Mouse (Mus musculus): ENCODE results near the gene Prss57. TPM values are rescaled to one million over a fixed set of nuclear protein-coding genes. Genes with fewer than 3 reads are reported as not detected.

The Prss57 gene
- total and polyA plus RNA-seq, 2 experiments from 2014 or later, result 0.33 to 1.8 TPM

GRCm38 (mm10) chr10:79754856-79755516, 35.8 kb downstream of the Prss57 start, which contains the start of gene Fgf22:
Fgf22 (plus strand) TSS chr10:79755076.
- Histone ChIP-seq H3K9me3 (ENCODE audit: low read length) (no peaks in the 10 kb centered on the region), H3K4me1 (ENCODE audit: insufficient read depth, low read length) (no peaks in the 10 kb centered on the region), H3K27me3 (ENCODE audit: insufficient read depth, low read length) (no peaks in the 10 kb centered on the region), H3K4me3 (ENCODE audit: low read length) (peak within 1 kb of the TSS; percentile 37), H3K9ac (replicated peaks; ENCODE audit: low read length) (peak within 1 kb of the TSS; percentile 51), H3K27ac (no peak within 1 kb of the TSS), H3K4me2 (ENCODE audit: low read depth, low read length) (peak within 1 kb of the TSS; percentile 63), H3K36me3 (ENCODE audit: insufficient read depth, low read length) (peaks cover 20% of the 10 kb centered on the region)
- TF ChIP-seq CTCF (IDR thresholded peaks at IDR 0.05; ENCODE audit: low read depth), result no peak
- peak; percentile 77 for DNase-seq (ENCODE audit: low spot score)
- 1% methylated on average over 36 of the region's 36 CpGs for WGBS
- peak; percentile 78 for ATAC-seq

- peaks cover 3% of the 10 kb centered on the region; the same call in 1 of the 2 replicates for H3K4me1 ChIP-seq (ENCODE audit: insufficient read depth, low read length)
- no peak overlapping the region for H3K27ac ChIP-seq
- ATAC-seq (no peak), DNase-seq (ENCODE audit: low spot score) (no peak)
- H3K4me3 ChIP-seq (ENCODE audit: low read length), result no peak overlapping the region
- H3K27me3 ChIP-seq (ENCODE audit: insufficient read depth, low read length), result no peaks in the 10 kb centered on the region
- H3K9me3 ChIP-seq (ENCODE audit: low read length), result no peaks in the 10 kb centered on the region
- H3K9ac ChIP-seq (replicated peaks; ENCODE audit: low read length), result no peak overlapping the region
- no peaks in the 10 kb centered on the region; the same call in 1 of the 2 replicates for H3K36me3 ChIP-seq (ENCODE audit: insufficient read depth, low read length)
- WGBS, result 77% methylated on average over 6 of the region's 6 CpGs
- TF ChIP-seq CTCF (IDR thresholded peaks at IDR 0.05; ENCODE audit: low read depth), result no peak
- H3K4me2 ChIP-seq (ENCODE audit: low read depth, low read length), result no peak overlapping the region
Measured at GRCm38 (mm10) chr10:79748496-79748895, 42.3 kb downstream of the Prss57 start.

GRCm38 (mm10) chr10:79746774-79747151, 44.0 kb downstream of the Prss57 start:
- H3K27me3 ChIP-seq (ENCODE audit: insufficient read depth, low read length), result no peaks in the 10 kb centered on the region
- peak overlapping the region; percentile 77 for H3K4me2 ChIP-seq (ENCODE audit: low read depth, low read length)
- H3K4me3 ChIP-seq (ENCODE audit: low read length), result peak overlapping the region; percentile 59
- ATAC-seq (peak; percentile 40; the same call in 1 of the 2 replicates), DNase-seq (ENCODE audit: low spot score) (no peak)
- H3K9ac ChIP-seq (replicated peaks; ENCODE audit: low read length), result 0 out of 2 replicates have a peak overlapping the region, but pooled peaks have one; percentile 28
- no peak overlapping the region for H3K27ac ChIP-seq
- peaks cover 3% of the 10 kb centered on the region; the same call in 1 of the 2 replicates for H3K4me1 ChIP-seq (ENCODE audit: insufficient read depth, low read length)
- H3K36me3 ChIP-seq (ENCODE audit: insufficient read depth, low read length), result peaks cover 4% of the 10 kb centered on the region
- 20% methylated on average over 6 of the region's 6 CpGs for WGBS
- H3K9me3 ChIP-seq (ENCODE audit: low read length), result no peaks in the 10 kb centered on the region
- no peak for TF ChIP-seq CTCF (IDR thresholded peaks at IDR 0.05; ENCODE audit: low read depth)

GRCm38 (mm10) chr10:79745898-79746773, 44.6 kb downstream of the Prss57 start, which contains the start of gene Polrmt:
Polrmt (minus strand) TSS chr10:79746581.
- peak; percentile 95 for ATAC-seq
- WGBS, result 2% methylated on average over 38 of the region's 38 CpGs

GRCm38 (mm10) chr10:79745411-79745810, 45.4 kb downstream of the Prss57 start:
- Histone ChIP-seq H3K4me1 (ENCODE audit: insufficient read depth, low read length) (peaks cover 3% of the 10 kb centered on the region; the same call in 1 of the 2 replicates), H3K4me2 (ENCODE audit: low read depth, low read length) (peak overlapping the region; percentile 77), H3K9ac (replicated peaks; ENCODE audit: low read length) (0 out of 2 replicates have a peak overlapping the region, but pooled peaks have one; percentile 10), H3K9me3 (ENCODE audit: low read length) (no peaks in the 10 kb centered on the region), H3K27ac (no peak overlapping the region), H3K4me3 (ENCODE audit: low read length) (no peak overlapping the region), H3K36me3 (ENCODE audit: insufficient read depth, low read length) (peaks cover 16% of the 10 kb centered on the region), H3K27me3 (ENCODE audit: insufficient read depth, low read length) (no peaks in the 10 kb centered on the region)
- 87% methylated on average over 3 of the region's 3 CpGs for WGBS
- no peak for TF ChIP-seq CTCF (IDR thresholded peaks at IDR 0.05; ENCODE audit: low read depth)
- no peak for DNase-seq (ENCODE audit: low spot score)
- no peak for ATAC-seq

More at GRCm38 (mm10) chr10:79745898-79746773, 44.6 kb downstream of the Prss57 start, which contains the start of gene Polrmt:
- Histone ChIP-seq H3K4me3 (ENCODE audit: low read length) (peak within 1 kb of the TSS; percentile 59), H3K36me3 (ENCODE audit: insufficient read depth, low read length) (peaks cover 8% of the 10 kb centered on the region), H3K27ac (no peak within 1 kb of the TSS), H3K9me3 (ENCODE audit: low read length) (no peaks in the 10 kb centered on the region), H3K9ac (replicated peaks; ENCODE audit: low read length) (peak within 1 kb of the TSS; percentile 48), H3K4me1 (ENCODE audit: insufficient read depth, low read length) (peaks cover 3% of the 10 kb centered on the region; the same call in 1 of the 2 replicates), H3K27me3 (ENCODE audit: insufficient read depth, low read length) (no peaks in the 10 kb centered on the region), H3K4me2 (ENCODE audit: low read depth, low read length) (peak within 1 kb of the TSS; percentile 77)
- peak; percentile 99 for DNase-seq (ENCODE audit: low spot score)
- peak; percentile 61 for TF ChIP-seq CTCF (IDR thresholded peaks at IDR 0.05; ENCODE audit: low read depth)

GRCm38 (mm10) chr10:79743650-79744365, 47.0 kb downstream of the Prss57 start:
- ATAC-seq, result no peak
- H3K27me3 ChIP-seq (ENCODE audit: insufficient read depth, low read length), result no peaks in the 10 kb centered on the region
- no peak overlapping the region for H3K9ac ChIP-seq (replicated peaks; ENCODE audit: low read length)
- H3K4me2 ChIP-seq (ENCODE audit: low read depth, low read length), result no peak overlapping the region
- TF ChIP-seq CTCF (IDR thresholded peaks at IDR 0.05; ENCODE audit: low read depth), result no peak
- H3K4me1 ChIP-seq (ENCODE audit: insufficient read depth, low read length), result peaks cover 3% of the 10 kb centered on the region; the same call in 1 of the 2 replicates
- peaks cover 32% of the 10 kb centered on the region for H3K36me3 ChIP-seq (ENCODE audit: insufficient read depth, low read length)
- DNase-seq (ENCODE audit: low spot score), result no peak
- no peak overlapping the region for H3K27ac ChIP-seq
- 92% methylated on average over 15 of the region's 15 CpGs for WGBS
- no peak overlapping the region for H3K4me3 ChIP-seq (ENCODE audit: low read length)
- H3K9me3 ChIP-seq (ENCODE audit: low read length), result peaks cover 7% of the 10 kb centered on the region; the same call in 1 of the 2 replicates

Data from hindbrain, postnatal 0 days (tissue).